Mouse (Mus musculus) stomach, embryonic 15.5 days (tissue): ENCODE results near the gene Csf1. TPM values are rescaled to one million over a fixed set of nuclear protein-coding genes. Genes with fewer than 3 reads are reported as not detected.

Experiments
- ATAC-seq: fragments of 200-750 bp; cut with Nextera tagmentation; 2 replicates; pipeline ENCODE4 v1.8.0; 2017; ENCODE audit warnings: low read depth, moderate number of reproducible peaks, moderate TSS enrichment; ENCODE audit not compliant: insufficient read depth, low FRiP score
- H3K27ac ChIP-seq: fragments of 300-500 bp; sonication (generic); 2 replicates; pipeline ENCODE4 v1.5.1; 2015; ENCODE audit warnings: mild to moderate bottlenecking, inconsistent platforms
- H3K27me3 ChIP-seq: fragments of 300-500 bp; sonication (generic); replicated peaks from 2 replicates; pipeline ENCODE4 v1.6.1; 2015; ENCODE audit warnings: inconsistent platforms
- H3K36me3 ChIP-seq: fragments of 300-500 bp; sonication (generic); 2 replicates; pipeline ENCODE4 v1.6.1; 2015; ENCODE audit warnings: inconsistent platforms
- H3K4me1 ChIP-seq: fragments of 300-500 bp; sonication (generic); 2 replicates; pipeline ENCODE4 v1.6.1; 2015; ENCODE audit warnings: inconsistent platforms
- H3K4me2 ChIP-seq: fragments of 300-500 bp; sonication (generic); 2 replicates; pipeline ENCODE4 v1.6.1; 2015; ENCODE audit warnings: mild to moderate bottlenecking, inconsistent platforms
- H3K4me3 ChIP-seq: fragments of 300-500 bp; sonication (generic); replicated peaks from 2 replicates; pipeline ENCODE4 v1.5.1; 2015; ENCODE audit warnings: inconsistent platforms
- H3K9ac ChIP-seq: fragments of 300-500 bp; sonication (generic); 2 replicates; pipeline ENCODE4 v1.6.1; 2015; ENCODE audit warnings: inconsistent platforms
- H3K9me3 ChIP-seq: fragments of 300-500 bp; sonication (generic); 2 replicates; pipeline ENCODE4 v1.6.1; 2016; ENCODE audit warnings: inconsistent platforms
- WGBS: fragments of 180-500 bp; shearing (Covaris S2); methylation state at CpG from one replicate; pipeline ENCODE4 v1.1.7; 2015; 5-methylcytosine and 5-hydroxymethylcytosine counted together
- polyA plus RNA-seq: library from polyadenylated mRNA; unstranded; fragments of >200 nt; fragmentation: Nextera tagmentation; extraction: Ambion mirVana; gene quantifications from 2 replicates; pipeline ENCODE4 v1.2.1, GENCODE M21; 2015

The Csf1 gene
- polyA plus RNA-seq, 1 experiment from 2014 or later: 14.7 TPM

DNA sequence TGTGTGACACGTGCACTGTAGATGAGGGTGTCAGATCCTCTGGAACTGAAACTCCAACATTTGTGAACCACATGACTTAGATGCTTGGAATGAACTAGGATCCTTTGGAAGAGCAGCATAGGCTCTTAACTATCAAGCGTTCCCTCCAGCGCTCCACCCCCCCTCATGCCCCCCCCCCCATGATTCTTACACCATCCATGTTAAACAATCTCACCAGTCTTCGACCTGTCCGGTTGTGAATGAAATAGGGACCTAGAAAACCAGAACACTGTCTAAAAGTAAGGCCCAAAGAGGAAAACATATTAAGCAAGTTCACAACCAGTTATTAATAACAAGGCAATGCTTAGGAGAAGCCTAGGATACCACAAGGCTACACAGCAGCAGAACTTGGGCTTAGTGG, 32.5 kb upstream of the Csf1 start:
- H3K27ac ChIP-seq: peak overlapping the region; percentile 61; the same call in 1 of the 2 replicates
- H3K4me3 ChIP-seq: no peak overlapping the region
- 77% methylated on average over 5 of the region's 5 CpGs for WGBS
- H3K9ac ChIP-seq: no peak overlapping the region
- no peak for ATAC-seq
- no peaks in the 10 kb centered on the region for H3K27me3 ChIP-seq
- no peaks in the 10 kb centered on the region for H3K36me3 ChIP-seq
- peaks cover 16% of the 10 kb centered on the region for H3K4me1 ChIP-seq
- no peak overlapping the region for H3K4me2 ChIP-seq
- no peaks in the 10 kb centered on the region for H3K9me3 ChIP-seq

DNA sequence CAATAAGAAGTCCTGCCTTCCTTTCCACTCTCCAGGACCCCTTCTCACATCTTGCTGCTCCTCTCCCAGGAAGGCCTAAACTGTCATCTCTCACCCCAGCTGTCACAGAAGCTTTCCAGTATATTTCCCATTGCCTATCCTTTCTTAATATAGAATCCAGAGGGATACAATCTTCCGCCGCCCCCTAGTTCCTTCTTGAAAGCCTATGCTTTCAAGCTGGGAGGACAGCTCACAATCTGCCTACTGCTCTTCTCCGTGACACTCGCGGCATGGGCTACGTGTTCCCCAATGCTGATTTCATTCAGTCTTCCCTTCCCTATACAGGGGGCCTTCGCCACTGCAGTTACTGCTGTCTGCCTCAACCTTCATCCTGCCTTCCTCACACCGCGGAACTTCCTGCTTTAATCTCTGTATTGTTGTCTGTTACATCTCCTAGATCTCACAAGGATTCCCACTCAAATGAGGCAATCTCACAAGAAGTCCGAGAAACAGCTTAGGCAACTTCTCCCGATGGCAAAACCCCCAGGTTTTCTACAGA, 30.6 kb upstream of the Csf1 start:
- Histone ChIP-seq H3K27ac (no peak overlapping the region), H3K4me1 (peaks cover 26% of the 10 kb centered on the region), H3K36me3 (no peaks in the 10 kb centered on the region), H3K4me3 (no peak overlapping the region), H3K9me3 (no peaks in the 10 kb centered on the region), H3K27me3 (no peaks in the 10 kb centered on the region), H3K9ac (no peak overlapping the region), H3K4me2 (no peak overlapping the region)
- 83% methylated on average over 11 of the region's 11 CpGs for WGBS
- no peak for ATAC-seq

- no peaks in the 10 kb centered on the region for H3K27me3 ChIP-seq
- ATAC-seq: no peak
Measured at GRCm38 (mm10) chr3:107790227-107790626, 30.0 kb upstream of the Csf1 start.

DNA sequence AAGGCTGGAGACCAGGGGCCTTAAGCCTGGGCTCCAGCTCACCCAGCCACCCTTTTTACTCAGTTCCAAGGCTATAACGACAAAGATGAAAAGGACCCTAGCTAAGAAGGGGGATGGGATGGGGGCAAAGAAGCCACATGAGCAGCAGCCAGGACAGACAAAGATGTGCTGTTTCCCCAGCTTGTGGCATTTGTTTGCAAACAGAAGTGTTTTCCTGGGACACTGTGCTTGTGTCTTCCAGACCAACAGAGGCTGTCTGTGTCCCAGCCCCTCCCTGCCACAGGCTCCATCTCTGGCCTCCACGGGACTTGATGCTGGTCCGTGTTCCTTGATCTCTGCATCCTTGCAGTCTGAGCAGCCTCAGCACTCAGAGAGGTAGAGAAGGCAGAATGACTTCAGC, 28.6 kb upstream of the Csf1 start:
- no peak for ATAC-seq
- Histone ChIP-seq H3K4me1 (peaks cover 25% of the 10 kb centered on the region), H3K36me3 (no peaks in the 10 kb centered on the region), H3K27ac (no peak overlapping the region), H3K4me2 (no peak overlapping the region), H3K4me3 (no peak overlapping the region), H3K27me3 (no peaks in the 10 kb centered on the region), H3K9me3 (no peaks in the 10 kb centered on the region), H3K9ac (no peak overlapping the region)
- 78% methylated on average over 3 of the region's 3 CpGs for WGBS

More at GRCm38 (mm10) chr3:107790227-107790626, 30.0 kb upstream of the Csf1 start:
- Histone ChIP-seq H3K36me3 (no peaks in the 10 kb centered on the region), H3K4me2 (no peak overlapping the region), H3K27ac (no peak overlapping the region), H3K9me3 (no peaks in the 10 kb centered on the region), H3K4me1 (peaks cover 26% of the 10 kb centered on the region), H3K4me3 (no peak overlapping the region), H3K9ac (no peak overlapping the region)
- 64% methylated on average over 3 of the region's 3 CpGs for WGBS

- peaks cover 16% of the 10 kb centered on the region for H3K4me1 ChIP-seq
- no peak for ATAC-seq
- H3K9ac ChIP-seq: no peak overlapping the region
- H3K9me3 ChIP-seq: no peaks in the 10 kb centered on the region
- no peaks in the 10 kb centered on the region for H3K36me3 ChIP-seq
- H3K4me2 ChIP-seq: no peak overlapping the region
- no peak overlapping the region for H3K27ac ChIP-seq
- H3K27me3 ChIP-seq: no peaks in the 10 kb centered on the region
- WGBS: 66% methylated on average over 15 of the region's 15 CpGs
- no peak overlapping the region for H3K4me3 ChIP-seq
Measured at GRCm38 (mm10) chr3:107787613-107788501, 27.6 kb upstream of the Csf1 start.

GRCm38 (mm10) chr3:107786980-107787612, 26.8 kb upstream of the Csf1 start:
- H3K9ac ChIP-seq: no peak overlapping the region
- no peaks in the 10 kb centered on the region for H3K9me3 ChIP-seq
- H3K36me3 ChIP-seq: no peaks in the 10 kb centered on the region
- H3K4me1 ChIP-seq: peaks cover 16% of the 10 kb centered on the region
- H3K4me2 ChIP-seq: no peak overlapping the region
- ATAC-seq: peak; percentile 16; the same call in 1 of the 2 replicates
- H3K27ac ChIP-seq: no peak overlapping the region
- H3K4me3 ChIP-seq: no peak overlapping the region
- no peaks in the 10 kb centered on the region for H3K27me3 ChIP-seq
- WGBS: 43% methylated on average over 11 of the region's 11 CpGs

DNA sequence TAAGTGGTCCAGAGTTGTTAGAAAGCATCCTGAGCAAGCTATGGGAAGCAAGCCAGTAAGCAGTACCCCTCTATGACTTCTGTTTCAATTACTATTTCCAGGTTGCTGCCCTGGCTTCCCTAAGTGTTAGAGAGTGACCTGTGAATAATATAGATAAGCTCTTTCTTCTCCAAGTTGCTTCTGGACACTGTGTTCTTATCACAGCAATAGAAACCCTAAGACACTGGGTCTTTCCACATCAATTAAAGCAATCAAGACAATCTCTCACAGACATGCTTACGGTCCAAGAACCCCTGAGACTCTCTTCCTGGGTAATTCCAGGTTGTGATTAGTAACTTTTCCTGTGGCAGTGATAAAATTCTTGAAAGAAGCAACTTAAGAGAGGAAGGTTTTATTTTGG, 26.1 kb upstream of the Csf1 start:
- WGBS: 88% methylated on average over 1 of the region's 1 CpGs
- no peaks in the 10 kb centered on the region for H3K27me3 ChIP-seq
- H3K9me3 ChIP-seq: no peaks in the 10 kb centered on the region
- no peak overlapping the region for H3K4me3 ChIP-seq
- no peak overlapping the region for H3K4me2 ChIP-seq
- no peak overlapping the region for H3K27ac ChIP-seq
- ATAC-seq: no peak
- H3K36me3 ChIP-seq: no peaks in the 10 kb centered on the region
- no peak overlapping the region for H3K9ac ChIP-seq
- peaks cover 16% of the 10 kb centered on the region for H3K4me1 ChIP-seq

- H3K36me3 ChIP-seq: no peaks in the 10 kb centered on the region
- H3K9ac ChIP-seq: no peak overlapping the region
- no peak overlapping the region for H3K27ac ChIP-seq
- no peak overlapping the region for H3K4me3 ChIP-seq
- no peak overlapping the region for H3K4me2 ChIP-seq
- 70% methylated on average over 4 of the region's 4 CpGs for WGBS
- peaks cover 16% of the 10 kb centered on the region for H3K4me1 ChIP-seq
- no peak for ATAC-seq
- H3K27me3 ChIP-seq: no peaks in the 10 kb centered on the region
- no peaks in the 10 kb centered on the region for H3K9me3 ChIP-seq
Measured at GRCm38 (mm10) chr3:107785546-107785945, 25.3 kb upstream of the Csf1 start.

GRCm38 (mm10) chr3:107783315-107783714, 23.0 kb upstream of the Csf1 start:
- Histone ChIP-seq H3K4me3 (no peak overlapping the region), H3K9me3 (no peaks in the 10 kb centered on the region), H3K36me3 (no peaks in the 10 kb centered on the region), H3K27me3 (no peaks in the 10 kb centered on the region), H3K4me2 (no peak overlapping the region), H3K9ac (no peak overlapping the region), H3K4me1 (peaks cover 16% of the 10 kb centered on the region), H3K27ac (no peak overlapping the region)
- ATAC-seq: no peak
- 81% methylated on average over 3 of the region's 3 CpGs for WGBS

GRCm38 (mm10) chr3:107781304-107781703, 21.0 kb upstream of the Csf1 start:
- WGBS: 82% methylated on average over 5 of the region's 5 CpGs

DNA sequence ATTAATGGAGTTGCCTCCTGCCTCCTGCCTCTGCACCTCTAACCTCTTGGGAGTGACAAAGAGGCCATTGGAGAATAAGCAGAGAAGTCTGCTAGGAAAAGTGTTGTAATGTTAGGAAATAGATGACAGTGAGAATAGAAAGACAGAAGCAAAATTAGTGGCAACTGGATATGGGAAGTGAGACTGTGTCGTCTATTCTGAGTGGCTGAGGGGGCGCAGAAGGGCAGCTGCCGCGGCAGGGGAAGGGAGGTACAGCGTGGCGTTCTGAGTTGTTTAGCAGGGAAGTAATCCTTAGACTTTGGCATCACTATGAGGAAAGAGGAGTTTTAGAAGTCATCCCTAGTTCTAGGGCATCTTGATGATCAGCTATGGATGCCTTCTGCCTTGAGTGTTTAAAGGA, 17.7 kb upstream of the Csf1 start:
- 64% methylated on average over 6 of the region's 6 CpGs for WGBS
- Histone ChIP-seq H3K36me3 (no peaks in the 10 kb centered on the region), H3K9ac (no peak overlapping the region), H3K27me3 (no peaks in the 10 kb centered on the region), H3K9me3 (no peaks in the 10 kb centered on the region), H3K27ac (no peak overlapping the region), H3K4me2 (no peak overlapping the region), H3K4me3 (no peak overlapping the region), H3K4me1 (0 out of 2 replicates have a peak, but pooled peaks cover 4% of the 10 kb centered on the region)
- ATAC-seq: no peak

More at GRCm38 (mm10) chr3:107781304-107781703, 21.0 kb upstream of the Csf1 start:
- Histone ChIP-seq H3K36me3 (no peaks in the 10 kb centered on the region), H3K27ac (no peak overlapping the region), H3K9me3 (no peaks in the 10 kb centered on the region), H3K4me1 (no peaks in the 10 kb centered on the region), H3K9ac (no peak overlapping the region), H3K4me3 (no peak overlapping the region), H3K4me2 (no peak overlapping the region), H3K27me3 (no peaks in the 10 kb centered on the region)
- ATAC-seq: no peak

DNA sequence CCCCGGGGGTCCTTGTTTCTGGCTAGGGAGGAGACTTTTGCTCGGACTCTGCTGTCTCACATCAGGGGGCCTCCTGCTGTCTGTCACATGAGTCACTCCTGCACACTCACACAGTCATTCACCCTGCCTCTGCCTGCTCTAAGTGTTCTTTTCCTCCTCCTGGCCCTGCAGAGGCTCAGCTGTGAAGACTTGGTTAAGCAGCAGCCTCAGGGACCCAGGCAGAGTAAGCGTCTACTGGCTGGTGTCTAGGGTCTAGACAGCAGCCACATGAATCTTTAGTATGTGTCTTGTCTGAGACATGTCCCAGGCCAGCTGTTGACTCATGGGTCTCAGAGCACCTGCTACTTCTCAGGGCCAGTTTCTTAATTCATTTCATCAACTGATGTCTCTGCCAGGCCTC, 16.0 kb upstream of the Csf1 start:
- Histone ChIP-seq H3K4me3 (no peak overlapping the region), H3K27me3 (no peaks in the 10 kb centered on the region), H3K4me1 (0 out of 2 replicates have a peak, but pooled peaks cover 4% of the 10 kb centered on the region), H3K27ac (no peak overlapping the region), H3K36me3 (no peaks in the 10 kb centered on the region), H3K9me3 (no peaks in the 10 kb centered on the region), H3K4me2 (no peak overlapping the region), H3K9ac (no peak overlapping the region)
- 20% methylated on average over 3 of the region's 3 CpGs for WGBS
- ATAC-seq: peak; percentile 51; the same call in 1 of the 2 replicates
